In genomic region chr2:26901834-26902400, GRCm38 (mm10) we compare ENCODE assay signal across 8 mouse cellular contexts. TPM values are rescaled to one million over a fixed set of nuclear protein-coding genes. Genes with fewer than 3 reads are reported as not detected.
DNase-seq lines count a peak whose midpoint lies in the region; ATAC-seq lines count a peak whose summit lies in the region.

No protein-coding gene starts in this region.

- peak overlapping the region; percentile 80 for H3K9ac ChIP-seq in lung, embryonic 16.5 days (ENCODE audit: low read length)
- peak overlapping the region; percentile 85 for H3K9ac ChIP-seq in embryonic facial prominence, embryonic 13.5 days
- H3K9ac ChIP-seq in intestine, embryonic 16.5 days (ENCODE audit: low read depth, low read length), result peak overlapping the region; percentile 87
- H3K9ac ChIP-seq in neural tube, embryonic 14.5 days (replicated peaks; ENCODE audit: low read depth, low read length), result peak overlapping the region; percentile 78

- no peak overlapping the region for H3K27ac ChIP-seq in lung, embryonic 16.5 days (ENCODE audit: low read length)
- peak overlapping the region; percentile 91; the same call in 1 of the 2 replicates for H3K27ac ChIP-seq in embryonic facial prominence, embryonic 13.5 days
- H3K27ac ChIP-seq in intestine, embryonic 16.5 days (ENCODE audit: low read length), result peak overlapping the region; percentile 58
- no peak overlapping the region for H3K27ac ChIP-seq in neural tube, embryonic 14.5 days (ENCODE audit: low read depth, low read length)

- peaks cover 18% of the 10 kb centered on the region for H3K4me1 ChIP-seq in lung, embryonic 16.5 days (replicated peaks; ENCODE audit: control insufficient read depth, insufficient read depth, low read length)
- peaks cover 20% of the 10 kb centered on the region for H3K4me1 ChIP-seq in embryonic facial prominence, embryonic 13.5 days
- peaks cover 21% of the 10 kb centered on the region for H3K4me1 ChIP-seq in intestine, embryonic 16.5 days (ENCODE audit: control insufficient read depth, insufficient read depth, low read length)
- H3K4me1 ChIP-seq in neural tube, embryonic 14.5 days (ENCODE audit: control insufficient read depth, insufficient read depth, low read length), result peaks cover 9% of the 10 kb centered on the region

- peak overlapping the region; percentile 88 for H3K4me2 ChIP-seq in lung, embryonic 16.5 days (ENCODE audit: low read depth, low read length)
- H3K4me2 ChIP-seq in embryonic facial prominence, embryonic 13.5 days, result peak overlapping the region; percentile 84
- peak overlapping the region; percentile 74 for H3K4me2 ChIP-seq in intestine, embryonic 16.5 days (ENCODE audit: low read depth, low read length)
- peak overlapping the region; percentile 51 for H3K4me2 ChIP-seq in neural tube, embryonic 14.5 days (ENCODE audit: low read depth, low read length)

- no peak for DNase-seq in lung, postnatal 4 days
- DNase-seq in cerebellum, postnatal 25 days, result no peak
- DNase-seq in urinary bladder, postnatal 4 days (ENCODE audit: low spot score in 2 of 2), result no peak
- no peak for DNase-seq in MN1 (ENCODE audit: low spot score)

- 6% methylated on average over 7 of the region's 7 CpGs for WGBS in lung, embryonic 16.5 days
- WGBS in embryonic facial prominence, embryonic 13.5 days, result 10% methylated on average over 7 of the region's 7 CpGs
- WGBS in intestine, embryonic 16.5 days, result 6% methylated on average over 7 of the region's 7 CpGs
- 12% methylated on average over 7 of the region's 7 CpGs for whole genome bisulfite sequencing in neural tube, embryonic 14.5 days

- ATAC-seq in lung, embryonic 16.5 days (ENCODE audit: low read depth), result no peak
- ATAC-seq in embryonic facial prominence, embryonic 13.5 days (ENCODE audit: insufficient number of reproducible peaks, insufficient read depth, low FRiP score, low TSS enrichment, low read depth), result no peak
- ATAC-seq in intestine, embryonic 16.5 days, result no peak
- no peak for ATAC-seq in neural tube, embryonic 14.5 days (ENCODE audit: low read depth)

- H3K27me3 ChIP-seq in lung, embryonic 16.5 days (ENCODE audit: control insufficient read depth, insufficient read depth, low read depth, low read length), result no peaks in the 10 kb centered on the region
- H3K27me3 ChIP-seq in embryonic facial prominence, embryonic 13.5 days, result no peaks in the 10 kb centered on the region
- H3K27me3 ChIP-seq in intestine, embryonic 16.5 days (replicated peaks; ENCODE audit: control insufficient read depth, insufficient read depth, low read length), result no peaks in the 10 kb centered on the region
- no peaks in the 10 kb centered on the region for H3K27me3 ChIP-seq in neural tube, embryonic 14.5 days (ENCODE audit: control insufficient read depth, insufficient read depth, low read length)

- no peaks in the 10 kb centered on the region for H3K9me3 ChIP-seq in lung, embryonic 16.5 days (ENCODE audit: control insufficient read depth, low read length)
- no peaks in the 10 kb centered on the region for H3K9me3 ChIP-seq in embryonic facial prominence, embryonic 13.5 days
- no peaks in the 10 kb centered on the region for H3K9me3 ChIP-seq in intestine, embryonic 16.5 days (ENCODE audit: control insufficient read depth, low read length)
- no peaks in the 10 kb centered on the region for H3K9me3 ChIP-seq in neural tube, embryonic 14.5 days (ENCODE audit: control insufficient read depth, low read length)

- H3K36me3 ChIP-seq in lung, embryonic 16.5 days (ENCODE audit: control insufficient read depth, insufficient read depth, low read length), result peaks cover 35% of the 10 kb centered on the region
- H3K36me3 ChIP-seq in embryonic facial prominence, embryonic 13.5 days, result peaks cover 59% of the 10 kb centered on the region
- peaks cover 33% of the 10 kb centered on the region for H3K36me3 ChIP-seq in intestine, embryonic 16.5 days (ENCODE audit: control insufficient read depth, insufficient read depth, low read length)
- peaks cover 37% of the 10 kb centered on the region for H3K36me3 ChIP-seq in neural tube, embryonic 14.5 days (ENCODE audit: control insufficient read depth, insufficient read depth, low read length)

- H3K4me3 ChIP-seq in lung, embryonic 16.5 days (ENCODE audit: low read length), result peak overlapping the region; percentile 68
- H3K4me3 ChIP-seq in embryonic facial prominence, embryonic 13.5 days, result peak overlapping the region; percentile 82
- H3K4me3 ChIP-seq in intestine, embryonic 16.5 days (ENCODE audit: low read length), result peak overlapping the region; percentile 81
- H3K4me3 ChIP-seq in neural tube, embryonic 14.5 days (ENCODE audit: low read depth, low read length), result peak overlapping the region; percentile 78

RNA-seq across cellular contexts. Expression of gene Surf6, which starts 0.8 kb away (rescaled TPM):
- polyA plus RNA-seq in lung, embryonic 16.5 days (2015; fragmentation: Nextera tagmentation; extraction: Ambion mirVana), result 22.6 and 25.3 TPM in 2 replicates
- polyA plus RNA-seq in embryonic facial prominence, embryonic 13.5 days (2015; fragmentation: Nextera tagmentation; extraction: Ambion mirVana), result 32.9 and 33.1 TPM in 2 replicates
- 21.0 and 23.3 TPM in 2 replicates for polyA plus RNA-seq in intestine, embryonic 16.5 days (2015; fragmentation: Nextera tagmentation; extraction: Ambion mirVana)
- polyA plus RNA-seq in neural tube, embryonic 14.5 days (2014; fragmentation: Nextera tagmentation; extraction: Ambion mirVana), result 17.5 and 19.1 TPM in 2 replicates

RNA-seq across cellular contexts. Expression of gene Med22, which starts 8.6 kb away (rescaled TPM):
- polyA plus RNA-seq in lung, embryonic 16.5 days (2015; fragmentation: Nextera tagmentation; extraction: Ambion mirVana), result 48.5 and 49.1 TPM in 2 replicates
- 55.1 and 60.5 TPM in 2 replicates for polyA plus RNA-seq in embryonic facial prominence, embryonic 13.5 days (2015; fragmentation: Nextera tagmentation; extraction: Ambion mirVana)
- 36.1 and 39.4 TPM in 2 replicates for polyA plus RNA-seq in intestine, embryonic 16.5 days (2015; fragmentation: Nextera tagmentation; extraction: Ambion mirVana)
- polyA plus RNA-seq in neural tube, embryonic 14.5 days (2014; fragmentation: Nextera tagmentation; extraction: Ambion mirVana), result 109 and 111 TPM in 2 replicates

RNA-seq across cellular contexts. Expression of gene Rpl7a, which starts 8.6 kb away (rescaled TPM):
- polyA plus RNA-seq in lung, embryonic 16.5 days (2015; fragmentation: Nextera tagmentation; extraction: Ambion mirVana), result 578 and 617 TPM in 2 replicates
- polyA plus RNA-seq in embryonic facial prominence, embryonic 13.5 days (2015; fragmentation: Nextera tagmentation; extraction: Ambion mirVana), result 596 and 711 TPM in 2 replicates
- 575 and 620 TPM in 2 replicates for polyA plus RNA-seq in intestine, embryonic 16.5 days (2015; fragmentation: Nextera tagmentation; extraction: Ambion mirVana)
- polyA plus RNA-seq in neural tube, embryonic 14.5 days (2014; fragmentation: Nextera tagmentation; extraction: Ambion mirVana), result 441 and 462 TPM in 2 replicates

RNA-seq across cellular contexts. Expression of gene Surf2, which starts 14.2 kb away (rescaled TPM):
- polyA plus RNA-seq in lung, embryonic 16.5 days (2015; fragmentation: Nextera tagmentation; extraction: Ambion mirVana), result 33.0 and 34.6 TPM in 2 replicates
- 49.0 and 49.1 TPM in 2 replicates for polyA plus RNA-seq in embryonic facial prominence, embryonic 13.5 days (2015; fragmentation: Nextera tagmentation; extraction: Ambion mirVana)
- 41.9 and 45.9 TPM in 2 replicates for polyA plus RNA-seq in intestine, embryonic 16.5 days (2015; fragmentation: Nextera tagmentation; extraction: Ambion mirVana)
- polyA plus RNA-seq in neural tube, embryonic 14.5 days (2014; fragmentation: Nextera tagmentation; extraction: Ambion mirVana), result 46.3 and 49.5 TPM in 2 replicates

RNA-seq across cellular contexts. Expression of gene Surf1, which starts 14.4 kb away (rescaled TPM):
- 51.9 and 57.3 TPM in 2 replicates for polyA plus RNA-seq in lung, embryonic 16.5 days (2015; fragmentation: Nextera tagmentation; extraction: Ambion mirVana)
- polyA plus RNA-seq in embryonic facial prominence, embryonic 13.5 days (2015; fragmentation: Nextera tagmentation; extraction: Ambion mirVana), result 54.1 and 63.3 TPM in 2 replicates
- 76.1 and 83.5 TPM in 2 replicates for polyA plus RNA-seq in intestine, embryonic 16.5 days (2015; fragmentation: Nextera tagmentation; extraction: Ambion mirVana)
- 88.9 and 101 TPM in 2 replicates for polyA plus RNA-seq in neural tube, embryonic 14.5 days (2014; fragmentation: Nextera tagmentation; extraction: Ambion mirVana)

Comparison
In these comparisons a context has a peak if more than half of its experiments do, and no peak if none do; other contexts are left out.
1. H3K27ac ChIP-seq: peak in embryonic facial prominence, embryonic 13.5 days (single experiment) and intestine, embryonic 16.5 days (single experiment); none in lung, embryonic 16.5 days (single experiment) and neural tube, embryonic 14.5 days (single experiment).
2. Peak in every context shown above with its lines, with median percentiles within 50 percentile points of each other: H3K4me2 ChIP-seq, H3K4me3 ChIP-seq and H3K9ac ChIP-seq.